Mouse (Mus musculus) gastrocnemius, postnatal 10 days (tissue): ENCODE results near the gene Rps8. TPM values are rescaled to one million over a fixed set of nuclear protein-coding genes. Genes with fewer than 3 reads are reported as not detected.

Experiments used
- DNase-seq: peaks from one replicate; pipeline ENCODE4 v3.0.0; 2021; ENCODE audit warnings: mixed read lengths
- total RNA-seq, 2 experiments: library from RNA; stranded (reverse); gene quantifications; 2 replicates each; pipeline ENCODE4 v1.2.3; 2021

Gene Rps8
- total RNA-seq, 2 experiments from 2014 or later, result 1,007 to 1,093 TPM

GRCm38 (mm10) chr4:117125348-117125909, 30.6 kb downstream of the Rps8 start, which contains the start of gene Btbd19:
Btbd19 (minus strand) TSS chr4:117125725.
- DNase-seq, result peak; percentile 82

- no peak for DNase-seq
Measured at GRCm38 (mm10) chr4:117124518-117125347, 31.3 kb downstream of the Rps8 start.

- DNase-seq, result no peak
Measured at GRCm38 (mm10) chr4:117124218-117124517, 31.9 kb downstream of the Rps8 start.

- no peak for DNase-seq
Measured at GRCm38 (mm10) chr4:117123546-117124217, 32.4 kb downstream of the Rps8 start.

- no peak for DNase-seq
Measured at GRCm38 (mm10) chr4:117122209-117122608, 33.8 kb downstream of the Rps8 start.

- peak; percentile 87 for DNase-seq
Measured at GRCm38 (mm10) chr4:117120445-117121414, 35.3 kb downstream of the Rps8 start.

GRCm38 (mm10) chr4:117120052-117120444, 36.0 kb downstream of the Rps8 start:
- DNase-seq, result no peak

GRCm38 (mm10) chr4:117119636-117120035, 36.4 kb downstream of the Rps8 start:
- DNase-seq, result no peak

GRCm38 (mm10) chr4:117117931-117118330, 38.1 kb downstream of the Rps8 start:
- no peak for DNase-seq

GRCm38 (mm10) chr4:117115592-117115991, 40.5 kb downstream of the Rps8 start:
- no peak for DNase-seq

GRCm38 (mm10) chr4:117113237-117113636, 42.8 kb downstream of the Rps8 start:
- no peak for DNase-seq

GRCm38 (mm10) chr4:117110985-117111384, 45.1 kb downstream of the Rps8 start:
- no peak for DNase-seq

GRCm38 (mm10) chr4:117110249-117110648, 45.8 kb downstream of the Rps8 start:
- no peak for DNase-seq

GRCm38 (mm10) chr4:117109330-117109729, 46.7 kb downstream of the Rps8 start:
- DNase-seq, result no peak

GRCm38 (mm10) chr4:117108524-117108849, 47.6 kb downstream of the Rps8 start:
- no peak for DNase-seq

- no peak for DNase-seq
Measured at GRCm38 (mm10) chr4:117107813-117108523, 48.1 kb downstream of the Rps8 start.

- no peak for DNase-seq
Measured at GRCm38 (mm10) chr4:117105127-117105526, 50.9 kb downstream of the Rps8 start.

- DNase-seq, result no peak
Measured at GRCm38 (mm10) chr4:117104672-117105071, 51.4 kb downstream of the Rps8 start.
